Mouse (Mus musculus) lung, embryonic 14.5 days (tissue): ENCODE results near the gene Gm5269. TPM values are rescaled to one million over a fixed set of nuclear protein-coding genes. Genes with fewer than 3 reads are reported as not detected.

Source experiments
- ATAC-seq: fragments of 200-750 bp; cut with Nextera tagmentation; 2 replicates; pipeline ENCODE4 v1.8.0; 2017; ENCODE audit warnings: mild to moderate bottlenecking, moderate TSS enrichment, moderate library complexity; ENCODE audit not compliant: insufficient read depth
- DNase-seq: peaks from one replicate; pipeline ENCODE4 v3.0.0-alpha.2; 2015
- H3K27ac ChIP-seq: fragments of 300-500 bp; sonication (generic); 2 replicates; pipeline ENCODE4 v1.5.1; 2014; ENCODE audit warnings: low read depth, mild to moderate bottlenecking, moderate library complexity
- H3K27me3 ChIP-seq: fragments of 300-500 bp; sonication (generic); 2 replicates; pipeline ENCODE4 v1.6.1; 2014; ENCODE audit warnings: low read length, control low read depth; ENCODE audit not compliant: insufficient read depth
- H3K36me3 ChIP-seq: fragments of 300-500 bp; sonication (generic); 2 replicates; pipeline ENCODE4 v1.6.1; 2014; ENCODE audit warnings: control low read depth; ENCODE audit not compliant: insufficient read depth
- H3K4me1 ChIP-seq: fragments of 300-500 bp; sonication (generic); 2 replicates; pipeline ENCODE4 v1.6.1; 2014; ENCODE audit warnings: antibody characterized with exemption, control low read depth; ENCODE audit not compliant: insufficient read depth
- H3K4me2 ChIP-seq: fragments of 300-500 bp; sonication (generic); 2 replicates; pipeline ENCODE4 v1.6.1; 2014; ENCODE audit warnings: mild to moderate bottlenecking
- H3K4me3 ChIP-seq: fragments of 300-500 bp; sonication (generic); 2 replicates; pipeline ENCODE4 v1.5.1; 2014; ENCODE audit warnings: low read depth, low read length
- H3K9ac ChIP-seq: fragments of 300-500 bp; sonication (generic); 2 replicates; pipeline ENCODE4 v1.6.1; 2014
- H3K9me3 ChIP-seq: fragments of 300-500 bp; sonication (generic); 2 replicates; pipeline ENCODE4 v1.6.1; 2016; ENCODE audit warnings: low read depth, low read length, control low read depth
- CTCF ChIP-seq: IDR thresholded peaks from 2 replicates; pipeline ENCODE4 v1.5.1; 2016; ENCODE audit warnings: antibody characterized with exemption, low read depth
- WGBS: fragments of 180-500 bp; shearing (Covaris S2); extraction: QIAGEN DNeasy Blood & Tissue Kit; methylation state at CpG from one replicate; pipeline ENCODE4 v1.1.7; 2014; 5-methylcytosine and 5-hydroxymethylcytosine counted together
- polyA plus RNA-seq: library from polyadenylated mRNA; unstranded; fragments of >200 nt; fragmentation: Nextera tagmentation; extraction: Ambion mirVana; gene quantifications from 2 replicates; pipeline ENCODE4 v1.2.1, GENCODE M21; 2014

The Gm5269 gene
- polyA plus RNA-seq: not detected in 2 replicates

GRCm38 (mm10) chr1:45890173-45890572 is at the start of gene Gm5269:
TSS of gene Gm5269 (minus strand) at chr1:45890273.
- H3K9me3 ChIP-seq: no peaks in the 10 kb centered on the region

GRCm38 (mm10) chr1:45931127-45931526 is 41.1 kb upstream of the Gm5269 start:
- Histone ChIP-seq H3K27me3 (no peaks in the 10 kb centered on the region), H3K4me2 (no peak overlapping the region), H3K36me3 (no peaks in the 10 kb centered on the region), H3K9me3 (no peaks in the 10 kb centered on the region), H3K9ac (no peak overlapping the region), H3K4me3 (no peak overlapping the region), H3K27ac (no peak overlapping the region), H3K4me1 (0 out of 2 replicates have a peak, but pooled peaks cover under 1% of the 10 kb centered on the region)
- DNase-seq: no peak
- no peak for ATAC-seq
- TF ChIP-seq CTCF: peak; percentile 50

More at GRCm38 (mm10) chr1:45890173-45890572, at the start of gene Gm5269:
- no peaks in the 10 kb centered on the region for H3K36me3 ChIP-seq
- TF ChIP-seq CTCF: no peak
- DNase-seq (no peak), ATAC-seq (no peak)
- no peak within 1 kb of the TSS for H3K4me3 ChIP-seq
- H3K9ac ChIP-seq: no peak within 1 kb of the TSS
- H3K27ac ChIP-seq: no peak within 1 kb of the TSS
- H3K4me1 ChIP-seq: no peaks in the 10 kb centered on the region
- H3K4me2 ChIP-seq: no peak within 1 kb of the TSS
- no peaks in the 10 kb centered on the region for H3K27me3 ChIP-seq

GRCm38 (mm10) chr1:45926911-45927310 is 36.8 kb upstream of the Gm5269 start:
- no peak overlapping the region for H3K4me2 ChIP-seq
- no peak overlapping the region for H3K27ac ChIP-seq

GRCm38 (mm10) chr1:45926393-45926763 is 36.3 kb upstream of the Gm5269 start, which contains the start of gene Slc40a1:
TSS of gene Slc40a1 (minus strand) at chr1:45926523.
- no peak; the same call in 1 of the 2 replicates for ATAC-seq
- no peaks in the 10 kb centered on the region for H3K27me3 ChIP-seq
- peak within 1 kb of the TSS; percentile 51 for H3K9ac ChIP-seq
- H3K4me2 ChIP-seq: peak within 1 kb of the TSS; percentile 95
- no peak for TF ChIP-seq CTCF
- WGBS: 23% methylated on average over 9 of the region's 9 CpGs
- H3K4me3 ChIP-seq: peak within 1 kb of the TSS; percentile 55
- DNase-seq: no peak
- peak within 1 kb of the TSS; percentile 85 for H3K27ac ChIP-seq
- no peaks in the 10 kb centered on the region for H3K9me3 ChIP-seq
- H3K4me1 ChIP-seq: peaks cover 8% of the 10 kb centered on the region; the same call in 1 of the 2 replicates
- no peaks in the 10 kb centered on the region for H3K36me3 ChIP-seq

More at GRCm38 (mm10) chr1:45926911-45927310, 36.8 kb upstream of the Gm5269 start:
- no peak overlapping the region for H3K4me3 ChIP-seq
- ATAC-seq: no peak
- 31% methylated on average over 3 of the region's 3 CpGs for WGBS
- no peaks in the 10 kb centered on the region for H3K36me3 ChIP-seq
- no peak for TF ChIP-seq CTCF
- DNase-seq: no peak
- H3K4me1 ChIP-seq: peaks cover 8% of the 10 kb centered on the region; the same call in 1 of the 2 replicates
- H3K9me3 ChIP-seq: no peaks in the 10 kb centered on the region
- H3K27me3 ChIP-seq: no peaks in the 10 kb centered on the region
- no peak overlapping the region for H3K9ac ChIP-seq

GRCm38 (mm10) chr1:45925500-45926392 is 35.7 kb upstream of the Gm5269 start:
- Histone ChIP-seq H3K4me2 (peak overlapping the region; percentile 95), H3K36me3 (0 out of 2 replicates have a peak, but pooled peaks cover 2% of the 10 kb centered on the region), H3K9ac (peak overlapping the region; percentile 51), H3K4me3 (peak overlapping the region; percentile 55), H3K27me3 (no peaks in the 10 kb centered on the region), H3K27ac (peak overlapping the region; percentile 85), H3K4me1 (peaks cover 8% of the 10 kb centered on the region; the same call in 1 of the 2 replicates), H3K9me3 (no peaks in the 10 kb centered on the region)
- ATAC-seq: peak; percentile 96
- no peak for TF ChIP-seq CTCF
- 1% methylated on average over 52 of the region's 53 CpGs for WGBS
- peak; percentile 92 for DNase-seq

- TF ChIP-seq CTCF: no peak
- DNase-seq (no peak), ATAC-seq (peak; percentile 55; the same call in 1 of the 2 replicates)
- H3K27ac ChIP-seq: no peak overlapping the region
- H3K27me3 ChIP-seq: no peaks in the 10 kb centered on the region
- 6% methylated on average over 7 of the region's 7 CpGs for WGBS
- 0 out of 2 replicates have a peak, but pooled peaks cover 3% of the 10 kb centered on the region for H3K36me3 ChIP-seq
- peaks cover 8% of the 10 kb centered on the region; the same call in 1 of the 2 replicates for H3K4me1 ChIP-seq
- peak overlapping the region; percentile 51 for H3K9ac ChIP-seq
- H3K4me3 ChIP-seq: peak overlapping the region; percentile 55
- no peaks in the 10 kb centered on the region for H3K9me3 ChIP-seq
- H3K4me2 ChIP-seq: peak overlapping the region; percentile 95
These were observed 35.0 kb upstream of the Gm5269 start for GRCm38 (mm10) chr1:45925131-45925499.

- H3K36me3 ChIP-seq: 0 out of 2 replicates have a peak, but pooled peaks cover 3% of the 10 kb centered on the region
- H3K9ac ChIP-seq: peak overlapping the region; percentile 39; the same call in 1 of the 2 replicates
- ATAC-seq (no peak), DNase-seq (peak; percentile 35)
- H3K4me3 ChIP-seq: peak overlapping the region; percentile 55
- H3K27me3 ChIP-seq: no peaks in the 10 kb centered on the region
- TF ChIP-seq CTCF: no peak
- H3K9me3 ChIP-seq: no peaks in the 10 kb centered on the region
- H3K4me1 ChIP-seq: peaks cover 8% of the 10 kb centered on the region; the same call in 1 of the 2 replicates
- WGBS: 31% methylated on average over 7 of the region's 7 CpGs
- no peak overlapping the region for H3K27ac ChIP-seq
- H3K4me2 ChIP-seq: peak overlapping the region; percentile 95
These were observed 34.4 kb upstream of the Gm5269 start for GRCm38 (mm10) chr1:45924516-45924915.
